Mouse (Mus musculus): ENCODE data around the gene Taok3.

DNA sequence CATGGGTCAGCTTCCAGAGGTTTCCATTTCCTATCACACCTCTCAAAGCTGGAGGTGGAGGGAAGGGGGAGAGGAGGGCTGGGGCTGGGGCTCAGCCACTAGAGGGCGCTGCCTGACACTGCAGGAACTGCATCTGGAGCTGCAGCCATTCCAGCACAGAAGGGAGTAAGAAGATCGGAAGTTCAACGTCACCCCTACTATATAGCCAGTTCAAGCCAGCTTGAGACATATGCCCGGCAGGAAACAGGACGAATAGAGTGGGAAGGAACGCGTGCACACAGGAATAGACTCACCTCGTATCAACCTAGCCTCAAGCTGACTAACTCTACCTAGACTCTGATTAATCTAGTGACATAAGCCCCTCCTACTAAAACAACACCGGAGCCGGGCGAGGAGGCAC lies 187.8 kb downstream of the Taok3 start:
- peak; percentile 84 for TF ChIP-seq CTCF (IDR thresholded peaks at IDR 0.05; ENCODE audit: low read depth, low read length)
- no peak for TF ChIP-seq GATA1 (IDR thresholded peaks at IDR 0.05; ENCODE audit: borderline replicate concordance, low read length)
- no peak for TF ChIP-seq POLR2AphosphoS5 (IDR thresholded peaks at IDR 0.05; ENCODE audit: insufficient replicate concordance, low read depth, low read length)
- TF ChIP-seq TAL1 (conservative IDR thresholded peaks at IDR 0.05; ENCODE audit: low read depth, low read length) = no peak
- no peak for TF ChIP-seq GATA2 (IDR thresholded peaks at IDR 0.05; ENCODE audit: borderline replicate concordance, low read depth, low read length)

Data from G1E (cell line).